Mouse (Mus musculus): ENCODE data around the gene 5830473C10Rik.

DNA sequence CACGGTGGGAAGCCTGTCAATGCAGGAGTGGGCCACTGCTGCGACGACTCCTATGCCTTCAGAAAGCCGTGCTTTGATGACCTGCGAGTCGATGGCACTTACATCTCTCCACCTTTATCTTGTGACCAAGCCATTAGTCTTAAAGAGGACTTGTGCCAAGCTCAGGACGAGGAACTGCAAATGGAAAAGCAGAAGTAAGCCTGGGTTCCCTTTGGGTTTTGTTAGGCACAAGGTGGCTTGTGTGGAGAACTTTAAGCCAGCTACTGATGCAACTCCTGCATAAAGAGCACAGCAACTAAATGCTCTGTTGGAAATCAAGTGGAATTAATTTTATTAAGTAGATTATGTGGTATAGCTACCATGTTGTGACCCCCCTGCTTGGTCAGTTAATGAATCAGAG, 23.9 kb downstream of the 5830473C10Rik start:
- TF ChIP-seq CTCF (IDR thresholded peaks at IDR 0.05; ENCODE audit: control insufficient read depth, insufficient read depth, insufficient replicate concordance, low read depth, low read length) (no peak), POLR2A (IDR thresholded peaks at IDR 0.05; ENCODE audit: control insufficient read depth, low read depth, low read length) (no peak)
